Mouse (Mus musculus): Measurements from ENCODE around the gene Fdxr.

GRCm38 (mm10) chr11:115323354-115323753 is 46.5 kb upstream of the Fdxr start:
- TF ChIP-seq CTCF (IDR thresholded peaks at IDR 0.05; ENCODE audit: low read depth, low read length) (no peak), POLR2A (IDR thresholded peaks at IDR 0.05; ENCODE audit: insufficient read depth, low read length) (no peak)
